Mouse (Mus musculus): ENCODE results near the gene Usp16. TPM values are rescaled to one million over a fixed set of nuclear protein-coding genes. Genes with fewer than 3 reads are reported as not detected.

Gene Usp16
- polyA plus RNA-seq (2015; fragmentation: Nextera tagmentation; extraction: Ambion mirVana), result 41.0 and 43.5 TPM in 2 replicates

GRCm38 (mm10) chr16:87454419-87455179, at the start of gene Usp16:
Usp16 (plus strand) TSS chr16:87454703.
- H3K9me3 ChIP-seq (ENCODE audit: low read length), result no peaks in the 10 kb centered on the region
- peak; percentile 99 for ATAC-seq
- WGBS, result 10% methylated on average over 38 of the region's 45 CpGs

DNA sequence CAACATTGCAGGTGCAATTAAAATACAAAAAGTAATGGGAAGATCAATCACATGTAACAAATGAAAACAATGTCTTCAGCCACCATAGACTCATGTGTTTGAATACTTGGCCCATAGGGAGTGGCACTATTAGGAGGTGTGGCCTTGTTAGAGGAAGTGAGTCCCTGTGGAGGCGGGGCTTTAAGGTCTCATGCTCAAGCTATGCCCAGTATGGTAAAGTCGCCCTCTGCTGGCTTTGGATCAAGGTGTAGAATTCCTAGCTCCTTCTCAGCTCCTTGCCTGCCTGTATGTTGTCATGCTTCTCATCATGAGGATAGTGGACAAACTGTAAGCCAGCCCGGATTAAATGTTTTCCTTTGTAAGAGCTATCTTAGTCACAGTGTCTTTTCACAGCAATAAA, 49.5 kb upstream of the Usp16 start:
- no peaks in the 10 kb centered on the region for H3K4me1 ChIP-seq (ENCODE audit: insufficient read depth, low read depth, low read length)
- H3K4me2 ChIP-seq (replicated peaks; ENCODE audit: low read depth, low read length), result no peak overlapping the region
- WGBS, result 84% methylated on average over 3 of the region's 3 CpGs
- no peak overlapping the region for H3K9ac ChIP-seq (replicated peaks; ENCODE audit: low read depth)
- H3K27ac ChIP-seq (ENCODE audit: low read length), result no peak overlapping the region
- DNase-seq (ENCODE audit: low spot score), result peak; percentile 46
- ATAC-seq, result peak; percentile 35; the same call in 1 of the 2 replicates
- no peak overlapping the region for H3K4me3 ChIP-seq (ENCODE audit: low read depth, low read length)
- H3K27me3 ChIP-seq (replicated peaks; ENCODE audit: insufficient read depth, low read length), result no peaks in the 10 kb centered on the region
- no peak for TF ChIP-seq EP300 (IDR thresholded peaks at IDR 0.05)
- peak; percentile 31; the same call in 1 of the 2 replicates for TF ChIP-seq CTCF (IDR thresholded peaks at IDR 0.05)
- peaks cover 58% of the 10 kb centered on the region; the same call in 1 of the 2 replicates for H3K36me3 ChIP-seq (ENCODE audit: insufficient read depth, low read length)
- no peaks in the 10 kb centered on the region for H3K9me3 ChIP-seq (ENCODE audit: low read length)

More at GRCm38 (mm10) chr16:87454419-87455179, at the start of gene Usp16:
- peak within 1 kb of the TSS; percentile 91 for H3K4me3 ChIP-seq (ENCODE audit: low read depth, low read length)
- peak within 1 kb of the TSS; percentile 84 for H3K9ac ChIP-seq (replicated peaks; ENCODE audit: low read depth)
- DNase-seq (ENCODE audit: low spot score), result peak; percentile 96
- TF ChIP-seq EP300 (IDR thresholded peaks at IDR 0.05), result no peak
- no peak for TF ChIP-seq CTCF (IDR thresholded peaks at IDR 0.05)
- H3K4me1 ChIP-seq (ENCODE audit: insufficient read depth, low read depth, low read length), result peaks cover 5% of the 10 kb centered on the region; the same call in 1 of the 2 replicates
- H3K4me2 ChIP-seq (replicated peaks; ENCODE audit: low read depth, low read length), result peak within 1 kb of the TSS; percentile 91
- H3K36me3 ChIP-seq (ENCODE audit: insufficient read depth, low read length), result no peaks in the 10 kb centered on the region
- no peaks in the 10 kb centered on the region for H3K27me3 ChIP-seq (replicated peaks; ENCODE audit: insufficient read depth, low read length)
- peak within 1 kb of the TSS; percentile 88 for H3K27ac ChIP-seq (ENCODE audit: low read length)

DNA sequence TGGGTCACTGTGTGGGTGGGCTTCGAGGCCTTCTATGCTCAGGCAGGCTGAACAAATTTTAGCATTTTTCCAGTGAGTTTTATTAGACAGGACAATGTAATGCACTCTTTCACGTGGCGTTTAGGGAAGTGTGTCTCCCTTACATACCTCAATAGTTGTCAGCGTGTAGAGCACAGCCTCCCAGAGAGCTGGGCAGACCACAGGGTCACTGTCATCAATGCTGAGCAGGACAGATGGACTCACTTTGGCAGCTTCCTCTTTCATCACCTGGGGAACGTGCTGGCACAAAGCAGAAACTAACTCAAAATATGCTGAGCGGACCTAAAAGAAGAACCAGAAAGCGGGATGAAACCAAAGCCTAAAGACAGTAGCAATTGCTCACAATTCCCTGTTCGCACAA, 33.8 kb upstream of the Usp16 start:
- ATAC-seq (no peak), DNase-seq (ENCODE audit: low spot score) (no peak)
- peaks cover 36% of the 10 kb centered on the region for H3K36me3 ChIP-seq (ENCODE audit: insufficient read depth, low read length)
- TF ChIP-seq EP300 (IDR thresholded peaks at IDR 0.05), result no peak
- no peak for TF ChIP-seq CTCF (IDR thresholded peaks at IDR 0.05)
- H3K27me3 ChIP-seq (replicated peaks; ENCODE audit: insufficient read depth, low read length), result no peaks in the 10 kb centered on the region
- H3K9ac ChIP-seq (replicated peaks; ENCODE audit: low read depth), result no peak overlapping the region
- H3K4me2 ChIP-seq (replicated peaks; ENCODE audit: low read depth, low read length), result no peak overlapping the region
- H3K4me1 ChIP-seq (ENCODE audit: insufficient read depth, low read depth, low read length), result no peaks in the 10 kb centered on the region
- H3K4me3 ChIP-seq (ENCODE audit: low read depth, low read length), result no peak overlapping the region
- H3K9me3 ChIP-seq (ENCODE audit: low read length), result no peaks in the 10 kb centered on the region
- no peak overlapping the region for H3K27ac ChIP-seq (ENCODE audit: low read length)
- WGBS, result 90% methylated on average over 8 of the region's 8 CpGs

GRCm38 (mm10) chr16:87427516-87427915, 27.0 kb upstream of the Usp16 start:
- Histone ChIP-seq H3K36me3 (ENCODE audit: insufficient read depth, low read length) (peaks cover 12% of the 10 kb centered on the region), H3K4me1 (ENCODE audit: insufficient read depth, low read depth, low read length) (no peaks in the 10 kb centered on the region), H3K9me3 (ENCODE audit: low read length) (no peaks in the 10 kb centered on the region), H3K27me3 (replicated peaks; ENCODE audit: insufficient read depth, low read length) (no peaks in the 10 kb centered on the region), H3K4me2 (replicated peaks; ENCODE audit: low read depth, low read length) (no peak overlapping the region), H3K27ac (ENCODE audit: low read length) (no peak overlapping the region), H3K4me3 (ENCODE audit: low read depth, low read length) (no peak overlapping the region), H3K9ac (replicated peaks; ENCODE audit: low read depth) (no peak overlapping the region)
- TF ChIP-seq EP300 (IDR thresholded peaks at IDR 0.05), result no peak
- no peak for TF ChIP-seq CTCF (IDR thresholded peaks at IDR 0.05)
- ATAC-seq (no peak), DNase-seq (ENCODE audit: low spot score) (no peak)
- WGBS, result 82% methylated on average over 8 of the region's 8 CpGs

DNA sequence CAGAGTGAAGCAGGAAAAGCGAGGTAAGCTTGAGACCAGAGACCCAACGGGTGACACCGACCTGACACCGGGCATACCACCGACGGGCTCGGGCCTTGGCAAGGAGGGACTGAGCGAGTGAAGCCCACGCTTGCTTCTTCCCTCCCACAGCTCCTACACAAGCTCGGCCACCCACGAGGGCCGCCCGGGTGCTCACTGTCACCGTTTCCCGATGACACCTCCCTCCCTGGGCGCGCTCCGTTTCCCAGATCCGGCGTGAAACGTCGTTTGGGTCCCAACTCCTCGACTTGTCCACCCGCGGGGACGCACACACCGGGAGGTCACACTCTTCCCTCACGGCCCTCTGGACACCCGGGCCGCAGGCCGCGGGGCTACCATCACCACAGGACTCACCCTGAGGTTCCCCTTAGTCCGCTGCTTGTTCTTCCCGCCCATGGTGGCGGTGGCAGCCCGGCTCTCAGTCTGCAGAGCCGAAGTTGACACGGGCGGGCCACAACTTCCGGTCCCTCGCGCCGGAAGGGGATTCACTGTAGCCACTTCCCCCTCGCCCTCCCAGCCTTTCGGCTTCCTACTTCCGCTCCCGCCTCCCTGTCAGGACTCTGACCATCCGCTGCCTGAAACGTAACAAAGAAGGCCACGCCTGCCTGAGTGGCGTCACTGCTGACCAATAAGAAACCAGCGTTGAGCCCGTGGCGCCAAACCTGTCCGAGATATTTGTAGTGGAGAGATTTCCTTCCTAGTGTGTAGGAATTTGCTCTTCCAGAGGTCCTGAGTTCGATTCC, 22.3 kb upstream of the Usp16 start, which contains the start of gene Ltn1:
Gene Ltn1, minus strand, starts transcription at position 580 of the 782 bp plus-strand sequence.
- 2% methylated on average over 55 of the region's 56 CpGs for WGBS

DNA sequence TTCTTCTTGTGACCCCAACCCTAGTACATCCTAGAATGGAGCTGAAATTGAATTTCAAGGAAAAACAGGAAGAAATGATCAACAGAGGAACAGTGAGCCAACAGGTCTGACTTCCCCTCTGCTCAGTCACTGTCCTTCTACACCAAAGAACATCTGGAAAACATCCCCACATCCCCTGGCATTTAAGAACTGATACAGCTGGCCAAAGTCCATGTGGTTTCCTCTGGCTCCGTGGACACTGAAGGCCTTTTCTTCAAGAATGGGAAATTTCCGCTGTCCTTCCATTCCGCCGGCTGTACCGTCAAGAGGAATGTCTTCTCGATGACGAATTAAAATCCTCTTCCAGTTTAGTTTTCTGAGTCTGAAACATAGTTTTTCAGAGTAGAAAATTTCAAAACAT, 20.2 kb upstream of the Usp16 start:
- Histone ChIP-seq H3K27ac (ENCODE audit: low read length) (no peak overlapping the region), H3K9me3 (ENCODE audit: low read length) (no peaks in the 10 kb centered on the region), H3K36me3 (ENCODE audit: insufficient read depth, low read length) (no peaks in the 10 kb centered on the region), H3K9ac (replicated peaks; ENCODE audit: low read depth) (no peak overlapping the region), H3K4me1 (ENCODE audit: insufficient read depth, low read depth, low read length) (no peaks in the 10 kb centered on the region), H3K4me2 (replicated peaks; ENCODE audit: low read depth, low read length) (no peak overlapping the region), H3K27me3 (replicated peaks; ENCODE audit: insufficient read depth, low read length) (no peaks in the 10 kb centered on the region), H3K4me3 (ENCODE audit: low read depth, low read length) (no peak overlapping the region)
- ATAC-seq, result no peak
- DNase-seq (ENCODE audit: low spot score), result no peak
- 76% methylated on average over 7 of the region's 7 CpGs for WGBS
- TF ChIP-seq CTCF (IDR thresholded peaks at IDR 0.05) (no peak), EP300 (IDR thresholded peaks at IDR 0.05) (no peak)

More for the DNA sequence above, 22.3 kb upstream of the Usp16 start, which contains the start of gene Ltn1:
- Histone ChIP-seq H3K4me3 (ENCODE audit: low read depth, low read length) (peak within 1 kb of the TSS; percentile 79), H3K36me3 (ENCODE audit: insufficient read depth, low read length) (no peaks in the 10 kb centered on the region), H3K4me1 (ENCODE audit: insufficient read depth, low read depth, low read length) (no peaks in the 10 kb centered on the region), H3K27ac (ENCODE audit: low read length) (peak within 1 kb of the TSS; percentile 79), H3K4me2 (replicated peaks; ENCODE audit: low read depth, low read length) (peak within 1 kb of the TSS; percentile 69), H3K27me3 (replicated peaks; ENCODE audit: insufficient read depth, low read length) (no peaks in the 10 kb centered on the region), H3K9me3 (ENCODE audit: low read length) (no peaks in the 10 kb centered on the region), H3K9ac (replicated peaks; ENCODE audit: low read depth) (peak within 1 kb of the TSS; percentile 81)
- peak; percentile 100 for ATAC-seq
- peak; percentile 100 for DNase-seq (ENCODE audit: low spot score)
- TF ChIP-seq CTCF (IDR thresholded peaks at IDR 0.05) (no peak), EP300 (IDR thresholded peaks at IDR 0.05) (peak; percentile 67)
